Mouse (Mus musculus) midbrain, embryonic 11.5 days (tissue): Measurements from ENCODE around the gene Brsk1. TPM values are rescaled to one million over a fixed set of nuclear protein-coding genes. Genes with fewer than 3 reads are reported as not detected.
A peak's percentile ranks its signal among the peaks of the same experiment; 100 is the strongest.

ENCODE experiments used
- ATAC-seq: fragments of 200-750 bp; cut with Nextera tagmentation; 2 replicates; pipeline ENCODE4 v1.8.0; 2017; ENCODE audit warnings: moderate TSS enrichment, moderate library complexity; ENCODE audit not compliant: low FRiP score
- DNase-seq: peaks from one replicate; pipeline ENCODE4 v3.0.0; 2015; ENCODE audit warnings: low spot score; ENCODE audit errors: missing footprints
- H3K27ac ChIP-seq: fragments of 300-500 bp; sonication (generic); 2 replicates; pipeline ENCODE4 v1.5.1; 2014; ENCODE audit warnings: low read depth, low read length
- H3K27me3 ChIP-seq: fragments of 300-500 bp; sonication (generic); 2 replicates; pipeline ENCODE4 v1.6.1; 2014; ENCODE audit warnings: mild to moderate bottlenecking, low read length, moderate library complexity, mixed read lengths; ENCODE audit not compliant: control insufficient read depth, insufficient read depth
- H3K36me3 ChIP-seq: fragments of 300-500 bp; sonication (generic); 2 replicates; pipeline ENCODE4 v1.6.1; 2014; ENCODE audit warnings: mild to moderate bottlenecking, low read length, moderate library complexity, mixed read lengths; ENCODE audit not compliant: control insufficient read depth, insufficient read depth
- H3K4me1 ChIP-seq: fragments of 300-500 bp; sonication (generic); 2 replicates; pipeline ENCODE4 v1.6.1; 2014; ENCODE audit warnings: low read length; ENCODE audit not compliant: control insufficient read depth, insufficient read depth
- H3K4me2 ChIP-seq: fragments of 300-500 bp; sonication (generic); 2 replicates; pipeline ENCODE4 v1.6.1; 2014; ENCODE audit warnings: mild to moderate bottlenecking, moderate library complexity
- H3K4me3 ChIP-seq: fragments of 300-500 bp; sonication (generic); 2 replicates; pipeline ENCODE4 v1.5.1; 2014; ENCODE audit warnings: low read depth, low read length
- H3K9ac ChIP-seq: fragments of 300-500 bp; sonication (generic); 2 replicates; pipeline ENCODE4 v1.6.1; 2014; ENCODE audit warnings: low read length
- H3K9me3 ChIP-seq: fragments of 300-500 bp; sonication (generic); 2 replicates; pipeline ENCODE4 v1.6.1; 2016; ENCODE audit warnings: low read length; ENCODE audit not compliant: control insufficient read depth
- WGBS: fragments of 180-500 bp; shearing (Covaris S2); extraction: QIAGEN DNeasy Blood & Tissue Kit; methylation state at CpG from one replicate; pipeline ENCODE4 v1.1.7; 2014; 5-methylcytosine and 5-hydroxymethylcytosine counted together
- polyA plus RNA-seq: library from polyadenylated mRNA; unstranded; fragments of >200 nt; fragmentation: Nextera tagmentation; extraction: Ambion mirVana; gene quantifications from 2 replicates; pipeline ENCODE4 v1.2.1, GENCODE M21; 2014

The Brsk1 gene
- polyA plus RNA-seq, 1 experiment from 2014 or later: 3.2 TPM

DNA sequence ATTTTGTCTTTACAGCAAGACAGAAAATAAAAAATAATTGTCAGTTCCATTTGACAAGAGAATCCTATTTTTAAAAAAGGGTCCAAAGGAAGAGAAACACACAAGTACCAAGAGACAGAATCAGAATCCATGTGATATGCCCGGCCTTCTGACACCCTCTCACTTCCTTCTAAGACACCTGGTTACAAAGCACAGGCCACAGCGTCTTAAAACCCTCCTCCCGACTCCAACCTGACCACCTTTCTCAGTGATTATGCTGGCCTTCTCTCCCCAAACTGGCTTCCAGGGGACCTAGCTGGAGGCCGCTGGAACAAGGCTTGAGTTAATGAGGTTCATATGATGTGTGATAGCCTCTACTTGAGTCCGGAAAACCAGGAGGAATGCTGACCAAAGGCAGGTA lies 37.1 kb upstream of the Brsk1 start:
- H3K4me2 ChIP-seq: no peak overlapping the region
- H3K27ac ChIP-seq: no peak overlapping the region
- 86% methylated on average over 5 of the region's 5 CpGs for WGBS
- H3K9me3 ChIP-seq: no peaks in the 10 kb centered on the region
- H3K36me3 ChIP-seq: no peaks in the 10 kb centered on the region; the same call in 1 of the 2 replicates
- no peak overlapping the region for H3K4me3 ChIP-seq
- no peaks in the 10 kb centered on the region for H3K27me3 ChIP-seq
- H3K9ac ChIP-seq: no peak overlapping the region
- ATAC-seq: no peak
- H3K4me1 ChIP-seq: peaks cover 13% of the 10 kb centered on the region
- DNase-seq: no peak

DNA sequence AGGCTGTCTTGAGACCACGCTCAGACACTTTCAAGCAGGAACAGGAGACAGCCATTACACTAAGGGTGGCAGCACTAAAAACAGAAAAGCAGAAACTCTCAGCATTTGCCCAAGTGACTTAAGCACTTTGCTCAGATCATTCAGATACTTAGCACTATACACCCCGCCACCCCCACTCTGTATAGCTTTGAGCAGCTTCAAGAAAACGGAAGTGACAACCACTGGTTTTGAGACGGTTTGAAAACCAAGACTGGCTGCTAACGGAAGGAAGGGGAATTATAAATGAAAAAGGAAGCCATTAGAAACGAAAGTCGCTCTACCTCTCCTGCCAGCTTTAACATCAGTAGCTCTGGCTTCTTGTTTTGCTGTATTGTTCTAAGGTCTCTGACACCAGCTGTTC lies 36.6 kb upstream of the Brsk1 start:
- peaks cover 13% of the 10 kb centered on the region for H3K4me1 ChIP-seq
- 92% methylated on average over 7 of the region's 7 CpGs for WGBS
- H3K4me2 ChIP-seq: no peak overlapping the region
- no peak overlapping the region for H3K4me3 ChIP-seq
- H3K9ac ChIP-seq: no peak overlapping the region
- H3K36me3 ChIP-seq: no peaks in the 10 kb centered on the region; the same call in 1 of the 2 replicates
- ATAC-seq (no peak), DNase-seq (no peak)
- H3K9me3 ChIP-seq: no peaks in the 10 kb centered on the region
- no peak overlapping the region for H3K27ac ChIP-seq
- no peaks in the 10 kb centered on the region for H3K27me3 ChIP-seq

- Histone ChIP-seq H3K4me1 (peaks cover 13% of the 10 kb centered on the region), H3K9me3 (no peaks in the 10 kb centered on the region), H3K4me3 (no peak overlapping the region), H3K9ac (no peak overlapping the region), H3K4me2 (no peak overlapping the region), H3K27me3 (no peaks in the 10 kb centered on the region), H3K27ac (no peak overlapping the region), H3K36me3 (no peaks in the 10 kb centered on the region; the same call in 1 of the 2 replicates)
- no peak for DNase-seq
- WGBS: 97% methylated on average over 2 of the region's 2 CpGs
- ATAC-seq: no peak
Measured at GRCm38 (mm10) chr7:4654221-4654620, 36.2 kb upstream of the Brsk1 start.

DNA sequence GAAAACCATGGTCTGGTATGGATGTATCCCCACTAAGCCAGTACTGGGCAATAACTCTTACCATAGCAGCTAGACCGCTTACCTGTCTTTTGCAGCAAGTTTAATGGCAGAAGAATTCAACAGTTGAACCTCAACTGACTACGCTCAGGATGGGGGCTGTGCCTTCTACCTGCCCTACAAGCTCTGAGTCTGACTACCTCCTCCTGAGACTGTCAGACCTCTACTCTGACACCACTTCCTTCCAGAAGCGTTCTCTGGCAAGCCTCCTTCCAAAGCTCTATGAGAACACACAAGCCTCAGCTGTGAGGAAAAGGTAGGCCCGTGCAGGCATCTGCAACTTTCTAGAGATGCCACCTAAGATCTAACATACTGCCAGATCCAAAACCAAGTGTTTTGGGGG lies 35.0 kb upstream of the Brsk1 start:
- no peak overlapping the region for H3K9ac ChIP-seq
- WGBS: 84% methylated on average over 4 of the region's 4 CpGs

DNA sequence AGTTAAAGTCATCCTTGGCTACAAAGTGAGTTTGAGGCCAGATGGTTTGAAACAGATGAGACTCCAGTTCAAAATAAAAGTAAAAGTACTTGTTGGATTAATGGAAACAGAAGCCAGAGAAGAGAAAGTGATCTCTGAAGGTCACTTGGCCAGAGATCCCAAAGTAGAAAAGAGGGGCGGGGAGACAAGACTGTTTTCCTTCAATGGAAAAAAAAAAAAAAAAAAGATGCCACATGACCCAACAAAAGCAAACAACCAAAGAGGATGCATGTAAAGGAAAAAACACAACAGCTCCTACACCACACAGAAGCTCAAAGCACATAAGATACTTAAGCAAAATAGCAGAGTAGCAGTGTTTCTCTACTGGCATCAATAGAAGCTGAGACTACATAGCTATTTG lies 34.5 kb upstream of the Brsk1 start:
- no peak overlapping the region for H3K27ac ChIP-seq
- H3K9me3 ChIP-seq: no peaks in the 10 kb centered on the region
- H3K4me1 ChIP-seq: peaks cover 23% of the 10 kb centered on the region
- no peaks in the 10 kb centered on the region; the same call in 1 of the 2 replicates for H3K36me3 ChIP-seq
- no peak overlapping the region for H3K4me3 ChIP-seq
- no peaks in the 10 kb centered on the region for H3K27me3 ChIP-seq
- DNase-seq (no peak), ATAC-seq (no peak)
- WGBS: 76% methylated on average over 1 of the region's 1 CpGs
- H3K4me2 ChIP-seq: no peak overlapping the region
- no peak overlapping the region for H3K9ac ChIP-seq

More for the DNA sequence above, 35.0 kb upstream of the Brsk1 start:
- no peak overlapping the region for H3K4me3 ChIP-seq
- ATAC-seq (no peak), DNase-seq (no peak)
- no peaks in the 10 kb centered on the region for H3K27me3 ChIP-seq
- peaks cover 20% of the 10 kb centered on the region for H3K4me1 ChIP-seq
- no peaks in the 10 kb centered on the region; the same call in 1 of the 2 replicates for H3K36me3 ChIP-seq
- H3K27ac ChIP-seq: no peak overlapping the region
- no peak overlapping the region for H3K4me2 ChIP-seq
- no peaks in the 10 kb centered on the region for H3K9me3 ChIP-seq

DNA sequence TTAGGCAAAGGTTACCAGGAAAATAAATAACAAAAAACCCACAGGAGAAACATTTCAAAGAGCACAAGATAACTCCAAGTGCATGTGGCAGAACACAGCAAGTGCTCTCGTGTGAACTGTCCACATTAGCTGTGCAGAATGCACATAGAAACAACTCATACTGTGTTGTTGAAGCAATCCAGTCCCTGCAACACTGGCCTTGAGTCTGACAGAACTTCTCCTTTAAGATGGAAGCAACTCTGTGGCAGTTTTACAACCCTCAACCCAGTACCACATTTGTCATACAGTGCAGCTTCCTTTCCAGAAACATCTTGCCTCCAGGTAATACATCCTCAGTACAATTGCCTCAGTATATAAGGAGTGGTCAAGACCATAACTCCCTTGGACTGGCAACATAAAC lies 33.6 kb upstream of the Brsk1 start:
- no peak overlapping the region for H3K27ac ChIP-seq
- DNase-seq: no peak
- H3K9ac ChIP-seq: no peak overlapping the region
- H3K4me1 ChIP-seq: peaks cover 23% of the 10 kb centered on the region
- no peaks in the 10 kb centered on the region for H3K36me3 ChIP-seq
- peak overlapping the region; percentile 1; the same call in 1 of the 2 replicates for H3K4me3 ChIP-seq
- H3K27me3 ChIP-seq: no peaks in the 10 kb centered on the region
- WGBS: 68% methylated on average over 1 of the region's 1 CpGs
- H3K4me2 ChIP-seq: peak overlapping the region; percentile 92
- ATAC-seq: no peak
- no peaks in the 10 kb centered on the region for H3K9me3 ChIP-seq

- Histone ChIP-seq H3K4me3 (peak overlapping the region; percentile 86), H3K9me3 (no peaks in the 10 kb centered on the region), H3K9ac (peak overlapping the region; percentile 85), H3K27ac (no peak overlapping the region), H3K27me3 (no peaks in the 10 kb centered on the region), H3K4me2 (peak overlapping the region; percentile 92), H3K36me3 (no peaks in the 10 kb centered on the region), H3K4me1 (peaks cover 23% of the 10 kb centered on the region)
- WGBS: 57% methylated on average over 9 of the region's 9 CpGs
- DNase-seq (no peak), ATAC-seq (no peak)
Measured at GRCm38 (mm10) chr7:4657521-4658127, 32.8 kb upstream of the Brsk1 start.

DNA sequence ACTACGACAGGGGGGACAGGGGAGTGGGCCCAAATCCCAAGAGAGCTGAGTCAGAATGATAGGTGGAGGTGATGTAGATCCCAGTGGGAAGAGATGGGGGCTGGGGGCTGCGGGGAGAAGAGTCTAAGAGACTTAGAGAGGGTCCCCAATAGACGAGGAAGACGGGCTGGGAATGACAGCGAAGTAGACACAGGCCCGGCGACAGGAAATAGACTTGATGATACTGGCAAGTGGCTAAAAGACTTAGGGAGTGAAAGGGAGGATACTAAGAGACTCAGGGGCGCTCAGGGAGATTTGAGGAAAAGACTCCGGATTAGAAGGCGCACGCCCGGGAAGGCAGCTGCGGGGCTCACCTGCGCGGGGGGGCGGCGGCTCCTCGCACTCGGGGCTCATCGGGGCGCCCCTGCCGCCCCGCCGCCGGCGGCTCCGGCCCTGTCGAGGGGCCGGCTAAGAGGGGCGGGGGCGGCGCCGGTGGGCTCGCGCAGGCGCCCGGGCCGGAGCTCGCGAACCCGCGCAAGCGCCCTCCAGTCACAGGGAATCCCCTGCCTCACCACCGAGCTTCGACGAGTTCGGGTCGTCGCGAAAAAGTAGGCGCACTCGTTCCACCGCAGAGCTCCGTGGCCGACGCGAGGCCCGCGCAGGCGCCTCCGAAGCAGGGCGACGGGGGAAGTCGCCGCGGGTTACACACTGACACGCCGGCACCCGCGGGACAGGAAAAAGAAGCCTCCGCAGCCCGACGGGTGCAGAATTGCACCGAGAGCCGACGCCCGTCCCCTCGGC lies 32.1 kb upstream of the Brsk1 start:
- WGBS: under 1% methylated on average over 77 of the region's 78 CpGs

DNA sequence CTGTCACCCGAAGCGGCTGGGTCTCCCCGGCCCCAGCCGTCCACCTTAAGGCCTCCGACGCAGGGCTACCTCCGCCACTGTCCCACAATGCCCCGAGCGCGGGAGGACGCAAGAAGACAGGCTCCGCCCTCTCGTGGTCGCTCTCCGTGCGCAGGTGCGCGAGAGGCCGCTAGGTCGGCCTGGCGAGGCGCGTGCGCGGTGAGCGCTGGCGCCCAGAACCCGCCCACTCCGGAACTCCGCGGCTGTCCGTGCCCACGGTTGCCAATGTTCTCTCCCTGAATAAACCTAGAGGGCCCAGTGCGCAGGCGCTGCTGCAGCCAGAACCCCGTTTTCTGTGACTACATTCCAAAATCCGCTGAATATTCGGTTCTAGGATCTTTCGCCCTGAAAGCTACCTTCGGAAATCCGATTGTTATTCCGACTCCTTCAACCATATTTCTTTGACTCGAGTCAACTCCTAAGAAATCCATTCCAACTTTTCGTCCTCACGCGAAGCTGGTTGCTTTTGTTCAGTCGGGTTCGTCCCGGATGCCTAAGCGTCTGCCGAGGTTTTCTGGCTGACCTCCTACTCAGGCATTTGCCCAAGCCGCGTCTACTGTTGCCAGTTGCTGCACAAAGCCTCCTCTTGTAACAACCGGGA lies 31.4 kb upstream of the Brsk1 start, which contains the start of gene Ppp6r1:
Gene Ppp6r1 (minus strand): TSS at position 108 of the 640 bp plus-strand sequence.
- under 1% methylated on average over 54 of the region's 54 CpGs for WGBS
- H3K27me3 ChIP-seq: no peaks in the 10 kb centered on the region
- peak within 1 kb of the TSS; percentile 85 for H3K9ac ChIP-seq
- no peaks in the 10 kb centered on the region for H3K36me3 ChIP-seq
- peak within 1 kb of the TSS; percentile 91 for H3K27ac ChIP-seq
- peak within 1 kb of the TSS; percentile 92 for H3K4me2 ChIP-seq
- H3K9me3 ChIP-seq: no peaks in the 10 kb centered on the region
- peak within 1 kb of the TSS; percentile 86 for H3K4me3 ChIP-seq
- ATAC-seq: peak; percentile 98
- DNase-seq: peak; percentile 99
- H3K4me1 ChIP-seq: peaks cover 23% of the 10 kb centered on the region

More for the DNA sequence above, 32.1 kb upstream of the Brsk1 start:
- H3K4me2 ChIP-seq: peak overlapping the region; percentile 92
- DNase-seq: peak; percentile 94
- H3K27ac ChIP-seq: peak overlapping the region; percentile 91
- no peaks in the 10 kb centered on the region for H3K9me3 ChIP-seq
- H3K4me3 ChIP-seq: peak overlapping the region; percentile 86
- no peaks in the 10 kb centered on the region for H3K36me3 ChIP-seq
- no peaks in the 10 kb centered on the region for H3K27me3 ChIP-seq
- peak overlapping the region; percentile 85 for H3K9ac ChIP-seq
- H3K4me1 ChIP-seq: peaks cover 23% of the 10 kb centered on the region
- ATAC-seq: peak; percentile 76
